Mouse (Mus musculus): Measurements from ENCODE around the gene S1pr5.

DNA sequence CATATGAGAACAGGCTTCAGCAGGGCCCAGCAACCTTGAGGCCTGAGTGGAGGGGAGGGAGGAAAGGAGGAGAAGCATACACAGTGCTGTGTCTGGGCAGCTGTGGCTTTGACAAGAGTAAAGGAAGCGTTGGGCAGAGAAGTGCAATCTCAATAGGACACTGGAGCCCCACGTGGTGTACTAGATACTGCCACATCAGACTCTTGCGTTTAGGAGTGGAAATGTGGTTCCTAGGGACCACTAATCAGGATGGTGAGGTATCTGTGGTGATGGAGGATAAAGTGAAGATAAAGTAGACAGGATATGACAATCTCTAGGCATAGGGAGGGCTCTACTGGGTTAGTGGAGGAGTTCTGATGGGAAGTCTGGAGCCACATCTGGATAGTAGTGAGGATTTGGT lies 38.5 kb upstream of the S1pr5 start:
- TF ChIP-seq EP300 (IDR thresholded peaks at IDR 0.05; ENCODE audit: low read depth), result no peak
- no peak for TF ChIP-seq CTCF (IDR thresholded peaks at IDR 0.05; ENCODE audit: low read depth)

Measured in liver, postnatal 0 days (tissue).